Mouse (Mus musculus) forelimb bud, embryonic 11.5 days (tissue): ENCODE results near the gene Ep400.

Experiments used
- DNase-seq: peaks from one replicate; pipeline ENCODE4 v3.0.0-alpha.2; 2012; ENCODE audit warnings: low read depth, low spot score

Ep400 gene

GRCm38 (mm10) chr5:110770448-110771158 lies at the start of gene Ep400:
Gene Ep400 (minus strand): TSS chr5:110770717.
- peak; percentile 99 for DNase-seq

- DNase-seq = peak; percentile 97
Measured at GRCm38 (mm10) chr5:110809667-110810325, 39.3 kb upstream of the Ep400 start, which contains the start of gene Ulk1. Gene Ulk1 (minus strand): TSS chr5:110810097.

- DNase-seq = peak; percentile 13
Measured at GRCm38 (mm10) chr5:110808821-110809666, 38.5 kb upstream of the Ep400 start.

GRCm38 (mm10) chr5:110808061-110808631 lies 37.6 kb upstream of the Ep400 start:
- DNase-seq = peak; percentile 72

- no peak for DNase-seq
Measured at GRCm38 (mm10) chr5:110807453-110807852, 36.9 kb upstream of the Ep400 start.

- no peak for DNase-seq
Measured at GRCm38 (mm10) chr5:110806676-110807075, 36.2 kb upstream of the Ep400 start.

GRCm38 (mm10) chr5:110806154-110806553 lies 35.6 kb upstream of the Ep400 start:
- DNase-seq = no peak

GRCm38 (mm10) chr5:110804012-110804743 lies 33.7 kb upstream of the Ep400 start:
- DNase-seq = no peak

- no peak for DNase-seq
Measured at GRCm38 (mm10) chr5:110802809-110803208, 32.3 kb upstream of the Ep400 start.

GRCm38 (mm10) chr5:110802186-110802585 lies 31.7 kb upstream of the Ep400 start:
- no peak for DNase-seq

GRCm38 (mm10) chr5:110801036-110801624 lies 30.6 kb upstream of the Ep400 start:
- no peak for DNase-seq

GRCm38 (mm10) chr5:110797696-110798095 lies 27.2 kb upstream of the Ep400 start:
- no peak for DNase-seq

GRCm38 (mm10) chr5:110794363-110794762 lies 23.8 kb upstream of the Ep400 start:
- DNase-seq = no peak

GRCm38 (mm10) chr5:110788684-110789083 lies 18.2 kb upstream of the Ep400 start:
- peak; percentile 43 for DNase-seq

- no peak for DNase-seq
Measured at GRCm38 (mm10) chr5:110786081-110786835, 15.7 kb upstream of the Ep400 start.

GRCm38 (mm10) chr5:110783150-110783549 lies 12.6 kb upstream of the Ep400 start:
- no peak for DNase-seq

GRCm38 (mm10) chr5:110781529-110782238 lies 11.2 kb upstream of the Ep400 start:
- no peak for DNase-seq

GRCm38 (mm10) chr5:110780761-110781528 lies 10.4 kb upstream of the Ep400 start:
- no peak for DNase-seq
